Mouse (Mus musculus) CH12.LX (cell line): ENCODE data around the gene Relch. TPM values are rescaled to one million over a fixed set of nuclear protein-coding genes. Genes with fewer than 3 reads are reported as not detected.

Experiments used
- DNase-seq: peaks from one replicate; pipeline ENCODE4 v3.0.0-alpha.2; 2013; ENCODE audit errors: extremely low read depth
- H3K27ac ChIP-seq: 2 replicates; pipeline ENCODE4 v1.5.1; 2012; ENCODE audit warnings: low read depth, mild to moderate bottlenecking, control low read depth, moderate library complexity; ENCODE audit not compliant: insufficient read depth
- H3K27me3 ChIP-seq: replicated peaks from 2 replicates; pipeline ENCODE3; 2012; ENCODE audit warnings: inconsistent platforms
- H3K36me3 ChIP-seq, 2 experiments: replicated peaks in 1 of 2; 2 replicates each; pipeline versions ENCODE3 to v1.6.1; 2012; ENCODE audit warnings: inconsistent platforms in 1 of 2, low read length in 1 of 2, mild to moderate bottlenecking in 1 of 2, mixed read lengths in 1 of 2, moderate library complexity in 1 of 2; ENCODE audit not compliant: control insufficient read depth in 1 of 2, insufficient read depth in 1 of 2
- H3K4me1 ChIP-seq, 2 experiments: 2 replicates each; pipeline ENCODE4 v1.6.1; 2012; ENCODE audit warnings: inconsistent platforms in 1 of 2, moderate library complexity in 1 of 2; ENCODE audit not compliant: insufficient read depth in 2 of 2, control insufficient read depth in 1 of 2
- H3K4me2 ChIP-seq: 2 replicates; pipeline ENCODE4 v1.6.1; 2012; ENCODE audit warnings: low read depth, mild to moderate bottlenecking, control low read depth; ENCODE audit not compliant: poor library complexity, insufficient read depth, severe bottlenecking
- H3K4me3 ChIP-seq, 3 experiments: fragments of 150-350 bp in 1 of 3; sonication (generic) in 1 of 3; replicated peaks in 1 of 3; 2 replicates each; pipeline versions ENCODE3 to v1.5.1; 2011 to 2012; ENCODE audit warnings: low read depth in 2 of 3, low read length in 2 of 3, mild to moderate bottlenecking in 2 of 3, moderate library complexity in 2 of 3, control low read depth in 1 of 3, improper control_type of control experiment in 1 of 3, inconsistent platforms in 1 of 3, mixed read lengths in 1 of 3; ENCODE audit not compliant: poor library complexity in 1 of 3
- H3K79me2 ChIP-seq: replicated peaks from 2 replicates; pipeline ENCODE4 v1.6.1; 2012; ENCODE audit warnings: mild to moderate bottlenecking, moderate library complexity; ENCODE audit not compliant: control insufficient read depth, poor library complexity, insufficient read depth, severe bottlenecking; ENCODE audit errors: extremely low read depth
- H3K9ac ChIP-seq: 2 replicates; pipeline ENCODE4 v1.6.1; 2012; ENCODE audit warnings: low read depth, mild to moderate bottlenecking, control low read depth, moderate library complexity; ENCODE audit not compliant: insufficient read depth
- H3K9me3 ChIP-seq: replicated peaks from 2 replicates; pipeline ENCODE3; 2012; ENCODE audit warnings: low read length, inconsistent platforms, mixed read lengths
- BHLHE40 ChIP-seq: IDR thresholded peaks from 2 replicates; pipeline ENCODE4 v1.6.1; 2011; ENCODE audit warnings: mild to moderate bottlenecking, low read depth, low read length, improper control_type of control experiment
- CHD1 ChIP-seq: IDR thresholded peaks from 2 replicates; pipeline ENCODE4 v1.6.1; 2012; ENCODE audit warnings: low read depth, low read length, improper control_type of control experiment, inconsistent platforms
- CTCF ChIP-seq, 2 experiments: IDR thresholded peaks in 1 of 2; conservative IDR thresholded peaks in 1 of 2; 2 replicates each; pipeline ENCODE4 v1.5.1; 2011 to 2012; ENCODE audit warnings: low read depth in 2 of 2, low read length in 2 of 2, improper control_type of control experiment in 1 of 2, inconsistent platforms in 1 of 2, mild to moderate bottlenecking in 1 of 2, moderate library complexity in 1 of 2
- E2F4 ChIP-seq: IDR thresholded peaks from 2 replicates; pipeline ENCODE4 v1.6.1; 2011; ENCODE audit warnings: low read depth, low read length, improper control_type of control experiment; ENCODE audit not compliant: insufficient replicate concordance
- EP300 ChIP-seq: IDR thresholded peaks from 2 replicates; pipeline ENCODE4 v1.6.1; 2011; ENCODE audit warnings: low read length, improper control_type of control experiment
- ETS1 ChIP-seq: conservative IDR thresholded peaks from 2 replicates; pipeline ENCODE4 v1.6.1; 2012; ENCODE audit warnings: low read depth, mild to moderate bottlenecking, inconsistent platforms, low read length, improper control_type of control experiment, moderate library complexity
- GABPA ChIP-seq: IDR thresholded peaks from 2 replicates; pipeline ENCODE4 v1.6.1; 2012; ENCODE audit warnings: low read depth, low read length, improper control_type of control experiment, inconsistent platforms; ENCODE audit not compliant: insufficient replicate concordance
- IRF4 ChIP-seq: IDR thresholded peaks from 2 replicates; pipeline ENCODE4 v1.6.1; 2014; ENCODE audit warnings: low read depth, mild to moderate bottlenecking, inconsistent platforms, low read length, improper control_type of control experiment
- JUN ChIP-seq: IDR thresholded peaks from 2 replicates; pipeline ENCODE4 v1.6.1; 2011; ENCODE audit warnings: low read depth, mild to moderate bottlenecking, low read length, improper control_type of control experiment, moderate library complexity; ENCODE audit not compliant: insufficient read depth
- JUND ChIP-seq: conservative IDR thresholded peaks from 2 replicates; pipeline ENCODE4 v1.6.1; 2011; ENCODE audit warnings: low read depth, low read length, improper control_type of control experiment
- MAFK ChIP-seq: IDR thresholded peaks from 2 replicates; pipeline ENCODE4 v1.6.1; 2011; ENCODE audit warnings: low read length, improper control_type of control experiment; ENCODE audit not compliant: insufficient replicate concordance
- MAX ChIP-seq: IDR thresholded peaks from 2 replicates; pipeline ENCODE4 v1.6.1; 2011; ENCODE audit warnings: low read length, improper control_type of control experiment
- MEF2A ChIP-seq: IDR thresholded peaks from 2 replicates; pipeline ENCODE4 v1.6.1; 2014; ENCODE audit warnings: low read depth, mild to moderate bottlenecking, inconsistent platforms, low read length, improper control_type of control experiment, borderline replicate concordance
- MXI1 ChIP-seq: IDR thresholded peaks from 2 replicates; pipeline ENCODE4 v1.6.1; 2011; ENCODE audit warnings: mild to moderate bottlenecking, low read depth, low read length, improper control_type of control experiment
- MYC ChIP-seq: IDR thresholded peaks from 2 replicates; pipeline ENCODE4 v1.6.1; 2011; ENCODE audit warnings: low read depth, mild to moderate bottlenecking, improper control_type of control experiment, low read length
- NELFE ChIP-seq: IDR thresholded peaks from 2 replicates; pipeline ENCODE4 v1.6.1; 2011; ENCODE audit warnings: low read depth, low read length, improper control_type of control experiment
- POLR2AphosphoS2 ChIP-seq: IDR thresholded peaks from 2 replicates; pipeline ENCODE4 v1.6.1; 2011; ENCODE audit warnings: low read depth, low read length, improper control_type of control experiment
- RAD21 ChIP-seq: IDR thresholded peaks from 2 replicates; pipeline ENCODE4 v1.6.1; 2011; ENCODE audit warnings: low read depth, mild to moderate bottlenecking, low read length, improper control_type of control experiment, moderate library complexity
- SIN3A ChIP-seq: IDR thresholded peaks from 2 replicates; pipeline ENCODE4 v1.6.1; 2012; ENCODE audit warnings: low read length, improper control_type of control experiment, inconsistent platforms
- SMC3 ChIP-seq: IDR thresholded peaks from 2 replicates; pipeline ENCODE4 v1.6.1; 2011; ENCODE audit warnings: low read depth, low read length, improper control_type of control experiment
- TBP ChIP-seq: conservative IDR thresholded peaks from 2 replicates; pipeline ENCODE4 v1.6.1; 2011; ENCODE audit warnings: low read depth, low read length, improper control_type of control experiment
- UBTF ChIP-seq: IDR thresholded peaks from 2 replicates; pipeline ENCODE4 v1.6.1; 2012; ENCODE audit warnings: low read depth, mild to moderate bottlenecking, inconsistent platforms, low read length, improper control_type of control experiment, moderate library complexity
- USF2 ChIP-seq: conservative IDR thresholded peaks from 2 replicates; pipeline ENCODE4 v1.6.1; 2011; ENCODE audit warnings: low read depth, low read length, improper control_type of control experiment
- ZKSCAN1 ChIP-seq: IDR thresholded peaks from 2 replicates; pipeline ENCODE4 v1.6.1; 2012; ENCODE audit warnings: low read depth, inconsistent platforms, low read length, improper control_type of control experiment, borderline replicate concordance
- ZMIZ1 ChIP-seq: IDR thresholded peaks from 2 replicates; pipeline ENCODE4 v1.6.1; 2012; ENCODE audit warnings: low read depth, mild to moderate bottlenecking, inconsistent platforms, low read length, improper control_type of control experiment
- ZNF384 ChIP-seq: IDR thresholded peaks from 2 replicates; pipeline ENCODE4 v1.6.1; 2012; ENCODE audit warnings: low read depth, low read length, improper control_type of control experiment, inconsistent platforms
- dilution Hi-C: fragments of 300-500 bp; cut with MboI; formaldehyde crosslinking; loops from 2 replicates; pipeline ENCODE4 v1.14.3; 2020; ENCODE audit warnings: low sequenced_read_pairs; ENCODE audit not compliant: extremely low pct_unique_long_range_greater_than_20kb, extremely low pct_ligation_motif_present
- in situ Hi-C: fragments of 300-500 bp; cut with MboI; formaldehyde crosslinking; loops from 3 replicates; pipeline ENCODE4 v1.14.3; 2019; ENCODE audit warnings: low sequenced_read_pairs, low pct_ligation_motif_present, low pct_unique_long_range_greater_than_20kb, mixed read lengths
- polyA plus RNA-seq: library from polyadenylated mRNA; unstranded; fragments of >175 nt; gene quantifications from 2 replicates; pipeline ENCODE4 v1.2.1, GENCODE M21; 2012; ENCODE audit warnings: low read depth; ENCODE audit not compliant: insufficient read length
- total RNA-seq, 2 experiments: library from RNA; depleted of rRNA; stranded (reverse); fragments of 300-350 nt in 1 of 2; fragments of >200 nt in 1 of 2; gene quantifications; 2 replicates each; pipeline ENCODE4 v1.2.3; 2012 to 2014

Gene Relch
- total and polyA plus RNA-seq, 3 experiments, result 23.1 to 25.9 (median 24.3) TPM

DNA sequence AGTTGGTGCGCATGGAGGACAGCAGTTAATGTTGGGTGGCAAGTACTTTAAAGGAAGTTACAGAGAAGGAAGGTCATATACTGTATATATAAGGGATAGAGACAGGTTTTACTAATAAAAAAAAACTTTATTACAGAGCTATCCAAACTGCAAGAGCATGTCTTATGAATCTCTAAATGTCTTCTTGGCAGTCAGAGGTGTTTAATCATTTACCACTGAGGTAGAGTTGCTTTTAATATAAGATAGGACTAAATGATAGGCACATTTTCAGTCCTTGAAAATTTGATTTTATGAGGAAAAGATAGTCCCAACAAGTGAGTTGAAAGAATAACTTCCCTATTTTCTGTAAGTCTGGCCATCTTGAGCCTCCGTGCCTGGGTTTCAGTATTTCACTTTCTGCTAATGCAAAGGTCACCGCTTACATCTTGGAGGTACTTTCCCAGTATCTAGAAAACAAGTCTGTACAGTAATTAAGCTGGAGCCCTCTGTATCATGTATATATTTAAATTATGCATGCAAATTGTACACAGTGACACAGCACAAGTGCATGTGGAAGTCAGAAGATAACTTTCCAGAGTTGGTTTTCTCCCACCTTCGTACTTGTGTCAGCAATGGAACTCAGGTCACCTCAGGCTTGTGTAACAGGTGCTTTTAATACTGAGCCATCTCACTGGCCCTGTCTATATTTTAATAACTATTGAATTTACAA, 84.6 kb downstream of the Relch start:
- H3K9me3 ChIP-seq, result no peaks in the 10 kb centered on the region
- TF ChIP-seq CHD1 (no peak), ETS1 (0 out of 2 replicates have a peak, but pooled peaks have one; percentile 19), ZMIZ1 (no peak), GABPA (no peak), EP300 (peak; percentile 54; the same call in 1 of the 2 replicates), BHLHE40 (peak; percentile 37; the same call in 1 of the 2 replicates), ZKSCAN1 (no peak), JUND (0 out of 2 replicates have a peak, but pooled peaks have one; percentile 7), MAFK (peak; percentile 61; the same call in 1 of the 2 replicates), MAX (no peak), IRF4 (peak; percentile 30; the same call in 1 of the 2 replicates), MYC (0 out of 2 replicates have a peak, but pooled peaks have one; percentile 46), ZNF384 (no peak)
- TF ChIP-seq, all 38 proteins: peak for 7
- dilution Hi-C loops (no loop called here), in situ Hi-C loops (no loop called here)
- H3K27ac ChIP-seq, result no peak overlapping the region
- H3K36me3 ChIP-seq, result peaks cover 11 to 51% of the 10 kb centered on the region in 2 experiments
- H3K9ac ChIP-seq, result no peak overlapping the region
- peak overlapping the region; percentile 67 for H3K4me2 ChIP-seq
- no peaks in the 10 kb centered on the region for H3K79me2 ChIP-seq
- H3K4me3 ChIP-seq, result no peak overlapping the region
- H3K4me1 ChIP-seq, result peaks cover 4 to 54% of the 10 kb centered on the region in 2 experiments; a peak in 3 of 4 replicates
- H3K27me3 ChIP-seq, result no peaks in the 10 kb centered on the region
- DNase-seq, result peak; percentile 42

DNA sequence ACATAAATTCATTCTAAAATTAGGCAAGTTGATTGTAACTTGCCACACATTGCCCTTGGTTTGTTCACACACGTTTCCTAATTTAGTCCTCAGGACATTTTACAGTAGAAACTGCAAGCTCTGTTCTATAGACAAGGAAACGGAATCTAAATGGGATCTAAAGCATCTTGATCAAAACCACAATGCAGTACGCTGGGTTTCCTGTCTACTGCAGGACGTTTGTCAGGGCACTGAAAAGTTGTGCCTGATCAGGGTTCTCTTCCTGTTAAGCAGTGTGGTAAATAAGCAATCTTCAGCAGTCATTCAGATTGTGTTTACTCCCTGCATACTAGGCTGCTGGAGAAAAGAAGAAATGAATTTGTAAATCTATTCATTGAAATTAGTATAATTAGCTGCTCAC, 88.5 kb downstream of the Relch start:
- in situ Hi-C loops, result no loop called here

More for the DNA sequence above, 88.5 kb downstream of the Relch start:
- H3K4me1 ChIP-seq, result peaks cover 7 to 65% of the 10 kb centered on the region in 2 experiments
- no peaks in the 10 kb centered on the region for H3K27me3 ChIP-seq
- H3K4me2 ChIP-seq, result no peak overlapping the region
- H3K9ac ChIP-seq, result no peak overlapping the region
- H3K9me3 ChIP-seq, result no peaks in the 10 kb centered on the region
- no peak for DNase-seq
- H3K79me2 ChIP-seq, result no peaks in the 10 kb centered on the region
- no peak overlapping the region for H3K27ac ChIP-seq
- H3K4me3 ChIP-seq, result no peak overlapping the region
- TF ChIP-seq USF2 (no peak), TBP (no peak), CTCF (conservative IDR thresholded peaks at IDR 0.05 in 1 of 2, IDR thresholded peaks at IDR 0.05 in 1 of 2; ENCODE audit: low read depth in 2 of 2, low read length in 2 of 2) (no peak), JUN (no peak), MEF2A (no peak), POLR2AphosphoS2 (no peak), MXI1 (no peak), SIN3A (no peak), MYC (no peak), NELFE (no peak), UBTF (no peak), MAX (no peak), CHD1 (no peak), ZMIZ1 (no peak), SMC3 (no peak), IRF4 (no peak), ZKSCAN1 (no peak), E2F4 (no peak), RAD21 (no peak)
- TF ChIP-seq, all 38 proteins: peak for 0
- peaks cover 6 to 44% of the 10 kb centered on the region in 2 experiments for H3K36me3 ChIP-seq
- dilution Hi-C loops, result no loop called here
